7 mouse cellular contexts compared by ENCODE assay signal in genomic region chr15:82983416-82984026, GRCm38 (mm10). TPM values are rescaled to one million over a fixed set of nuclear protein-coding genes. Genes with fewer than 3 reads are reported as not detected.
DNase-seq lines count a peak whose midpoint lies in the region; ATAC-seq and TF ChIP-seq lines count a peak whose summit lies in the region.

No protein-coding gene starts in this region.

- no peak overlapping the region for H3K9ac ChIP-seq in heart, embryonic 12.5 days
- peak overlapping the region; percentile 23; the same call in 1 of the 2 replicates for H3K9ac ChIP-seq in kidney, embryonic 14.5 days (ENCODE audit: low read depth, low read length)

- H3K4me3 ChIP-seq in heart, embryonic 12.5 days = no peak overlapping the region
- no peak overlapping the region for H3K4me3 ChIP-seq in kidney, embryonic 14.5 days (ENCODE audit: low read length)

- no peaks in the 10 kb centered on the region for H3K36me3 ChIP-seq in heart, embryonic 12.5 days
- no peaks in the 10 kb centered on the region for H3K36me3 ChIP-seq in kidney, embryonic 14.5 days (ENCODE audit: control insufficient read depth, insufficient read depth, low read length)

- H3K9me3 ChIP-seq in heart, embryonic 12.5 days (replicated peaks) = no peaks in the 10 kb centered on the region
- no peaks in the 10 kb centered on the region for H3K9me3 ChIP-seq in kidney, embryonic 14.5 days (ENCODE audit: control insufficient read depth, low read length)

- no peak overlapping the region for H3K27ac ChIP-seq in heart, embryonic 12.5 days (ENCODE audit: poor library complexity, severe bottlenecking)
- peak overlapping the region; percentile 79 for H3K27ac ChIP-seq in kidney, embryonic 14.5 days (ENCODE audit: low read depth, low read length)

- ATAC-seq in heart, embryonic 12.5 days (ENCODE audit: insufficient number of reproducible peaks, low FRiP score) = no peak
- ATAC-seq in kidney, embryonic 14.5 days (ENCODE audit: low FRiP score, low TSS enrichment) = peak; percentile 79
- ATAC-seq in monocyte, adult 5-6 weeks (replicated peaks; ENCODE audit: insufficient number of reproducible peaks, low FRiP score, low TSS enrichment, poor library complexity, severe bottlenecking) = no peak

- peaks cover 52% of the 10 kb centered on the region for H3K27me3 ChIP-seq in heart, embryonic 12.5 days (replicated peaks)
- H3K27me3 ChIP-seq in kidney, embryonic 14.5 days (ENCODE audit: control insufficient read depth, insufficient read depth, low read length) = peaks cover 6% of the 10 kb centered on the region; the same call in 1 of the 2 replicates

- peaks cover 43% of the 10 kb centered on the region for H3K4me1 ChIP-seq in heart, embryonic 12.5 days (replicated peaks)
- peaks cover 54% of the 10 kb centered on the region for H3K4me1 ChIP-seq in kidney, embryonic 14.5 days (ENCODE audit: control insufficient read depth, insufficient read depth, low read length)

- 0 out of 2 replicates have a peak overlapping the region, but pooled peaks have one; percentile 15 for H3K4me2 ChIP-seq in heart, embryonic 12.5 days
- peak overlapping the region; percentile 25 for H3K4me2 ChIP-seq in kidney, embryonic 14.5 days (replicated peaks; ENCODE audit: low read depth, low read length)

- TF ChIP-seq POLR2A in brain, embryonic 14.5 days (IDR thresholded peaks at IDR 0.05; ENCODE audit: borderline replicate concordance, extremely low read depth, insufficient read depth, insufficient read length, poor library complexity, severe bottlenecking) = no peak

- peak; percentile 65 for DNase-seq in adrenal gland, adult 2 months
- DNase-seq in brain, embryonic 14.5 days (ENCODE audit: low read depth) = peak; percentile 94
- peak; percentile 67 for DNase-seq in neural tube, embryonic 10.5 days (ENCODE audit: extremely low spot score, low spot score)
- no peak for DNase-seq in cerebellum, adult 11 months

- 34% methylated on average over 9 of the region's 9 CpGs for WGBS in heart, embryonic 12.5 days
- 9% methylated on average over 9 of the region's 9 CpGs for WGBS in kidney, embryonic 14.5 days

- TF ChIP-seq CTCF in brain, embryonic 14.5 days (IDR thresholded peaks at IDR 0.05; ENCODE audit: borderline replicate concordance, extremely low read depth, insufficient read depth, insufficient read length) = no peak

RNA-seq across cellular contexts. Expression of gene Tcf20, which starts 4.2 kb away (rescaled TPM):
- 100 to 1,000 TPM in 1 of 2 experiments, 10 to 100 TPM in 1; 80.6 to 103 TPM for total RNA-seq in adrenal gland, adult 2 months (2021)
- polyA plus RNA-seq in adrenal gland, adult 2 months (2012; rRNA removed) = 13.9 and 27.7 TPM in 2 replicates
- 34.0 and 46.8 TPM in 2 replicates for polyA plus RNA-seq in brain, embryonic 14.5 days (2012; rRNA removed)
- 5.4 and 6.4 TPM in 2 replicates for polyA plus RNA-seq in heart, embryonic 12.5 days (2016; fragmentation: Nextera tagmentation; extraction: Ambion mirVana)
- polyA plus RNA-seq in kidney, embryonic 14.5 days (2014; fragmentation: Nextera tagmentation; extraction: Ambion mirVana) = 7.1 and 11.6 TPM in 2 replicates
- total RNA-seq in monocyte, adult 5-6 weeks (2017) = 77.4 to 104 TPM (median 81.3 TPM) in 3 replicates

RNA-seq across cellular contexts. Expression of gene Nfam1, which starts 49.6 kb away (rescaled TPM):
- 1 to 10 TPM; 3.6 to 3.8 TPM for total RNA-seq in adrenal gland, adult 2 months (2021)
- polyA plus RNA-seq in adrenal gland, adult 2 months (2012; rRNA removed) = 2.2 and 2.9 TPM in 2 replicates
- 1.7 and 2.1 TPM in 2 replicates for polyA plus RNA-seq in brain, embryonic 14.5 days (2012; rRNA removed)
- 1.7 and 1.9 TPM in 2 replicates for polyA plus RNA-seq in heart, embryonic 12.5 days (2016; fragmentation: Nextera tagmentation; extraction: Ambion mirVana)
- polyA plus RNA-seq in kidney, embryonic 14.5 days (2014; fragmentation: Nextera tagmentation; extraction: Ambion mirVana) = 2.0 and 3.4 TPM in 2 replicates
- total RNA-seq in monocyte, adult 5-6 weeks (2017) = 156 to 182 TPM (median 181 TPM) in 3 replicates
